Mouse (Mus musculus) heart, embryonic 15.5 days (tissue): ENCODE results near the gene Parva. TPM values are rescaled to one million over a fixed set of nuclear protein-coding genes. Genes with fewer than 3 reads are reported as not detected.

Experiments
- ATAC-seq: fragments of 200-750 bp; cut with Nextera tagmentation; replicated peaks from 2 replicates; pipeline ENCODE4 v1.8.0; 2017; ENCODE audit warnings: low read depth, moderate TSS enrichment; ENCODE audit not compliant: insufficient number of reproducible peaks, insufficient read depth, low FRiP score
- H3K27ac ChIP-seq: fragments of 300-500 bp; sonication (generic); 2 replicates; pipeline ENCODE4 v1.5.1; 2015; ENCODE audit warnings: mild to moderate bottlenecking, inconsistent platforms
- H3K27me3 ChIP-seq: fragments of 300-500 bp; sonication (generic); 2 replicates; pipeline ENCODE4 v1.6.1; 2015; ENCODE audit warnings: inconsistent platforms
- H3K36me3 ChIP-seq: fragments of 300-500 bp; sonication (generic); 2 replicates; pipeline ENCODE4 v1.6.1; 2015; ENCODE audit warnings: mild to moderate bottlenecking, inconsistent platforms
- H3K4me1 ChIP-seq: fragments of 300-500 bp; sonication (generic); replicated peaks from 2 replicates; pipeline ENCODE4 v1.6.1; 2015; ENCODE audit warnings: inconsistent platforms
- H3K4me2 ChIP-seq: fragments of 300-500 bp; sonication (generic); 2 replicates; pipeline ENCODE4 v1.6.1; 2015; ENCODE audit warnings: inconsistent platforms, mild to moderate bottlenecking, moderate library complexity
- H3K4me3 ChIP-seq: fragments of 300-500 bp; sonication (generic); 2 replicates; pipeline ENCODE4 v1.5.1; 2015; ENCODE audit warnings: mild to moderate bottlenecking, inconsistent platforms
- H3K9ac ChIP-seq: fragments of 300-500 bp; sonication (generic); 2 replicates; pipeline ENCODE4 v1.6.1; 2015; ENCODE audit warnings: mild to moderate bottlenecking, inconsistent platforms
- H3K9me3 ChIP-seq: fragments of 300-500 bp; sonication (generic); replicated peaks from 2 replicates; pipeline ENCODE4 v1.6.1; 2016; ENCODE audit warnings: inconsistent platforms
- WGBS: fragments of 180-500 bp; shearing (Covaris S2); methylation state at CpG from one replicate; pipeline ENCODE4 v1.1.7; 2015; ENCODE audit warnings: mixed read lengths; 5-methylcytosine and 5-hydroxymethylcytosine counted together
- polyA plus RNA-seq: library from polyadenylated mRNA; unstranded; fragments of >200 nt; fragmentation: Nextera tagmentation; extraction: Ambion mirVana; gene quantifications from 2 replicates; pipeline ENCODE4 v1.2.1, GENCODE M21; 2015

Gene Parva
- polyA plus RNA-seq, 1 experiment from 2014 or later: 74.6 TPM

GRCm38 (mm10) chr7:112514636-112515193 is 87.4 kb downstream of the Parva start:
- Histone ChIP-seq H3K4me3 (no peak overlapping the region), H3K4me2 (no peak overlapping the region), H3K27ac (no peak overlapping the region), H3K27me3 (no peaks in the 10 kb centered on the region), H3K9ac (no peak overlapping the region), H3K36me3 (no peaks in the 10 kb centered on the region), H3K4me1 (peaks cover 35% of the 10 kb centered on the region), H3K9me3 (no peaks in the 10 kb centered on the region)
- WGBS: 87% methylated on average over 8 of the region's 8 CpGs
- no peak for ATAC-seq

GRCm38 (mm10) chr7:112525465-112525864 is 98.2 kb downstream of the Parva start:
- no peak overlapping the region for H3K9ac ChIP-seq
- H3K27ac ChIP-seq: no peak overlapping the region
- 90% methylated on average over 6 of the region's 6 CpGs for WGBS
- no peak overlapping the region for H3K4me2 ChIP-seq
- no peaks in the 10 kb centered on the region for H3K36me3 ChIP-seq
- no peaks in the 10 kb centered on the region for H3K9me3 ChIP-seq
- H3K27me3 ChIP-seq: no peaks in the 10 kb centered on the region
- peaks cover 26% of the 10 kb centered on the region for H3K4me1 ChIP-seq
- H3K4me3 ChIP-seq: no peak overlapping the region
- ATAC-seq: no peak

- no peaks in the 10 kb centered on the region for H3K9me3 ChIP-seq
- H3K27ac ChIP-seq: no peak overlapping the region
- H3K4me3 ChIP-seq: no peak overlapping the region
- 77% methylated on average over 10 of the region's 10 CpGs for WGBS
- H3K27me3 ChIP-seq: no peaks in the 10 kb centered on the region
- peaks cover 26% of the 10 kb centered on the region for H3K4me1 ChIP-seq
- H3K4me2 ChIP-seq: no peak overlapping the region
- ATAC-seq: no peak
- H3K36me3 ChIP-seq: no peaks in the 10 kb centered on the region
- H3K9ac ChIP-seq: no peak overlapping the region
These were observed 98.9 kb downstream of the Parva start for GRCm38 (mm10) chr7:112526226-112526625.

DNA sequence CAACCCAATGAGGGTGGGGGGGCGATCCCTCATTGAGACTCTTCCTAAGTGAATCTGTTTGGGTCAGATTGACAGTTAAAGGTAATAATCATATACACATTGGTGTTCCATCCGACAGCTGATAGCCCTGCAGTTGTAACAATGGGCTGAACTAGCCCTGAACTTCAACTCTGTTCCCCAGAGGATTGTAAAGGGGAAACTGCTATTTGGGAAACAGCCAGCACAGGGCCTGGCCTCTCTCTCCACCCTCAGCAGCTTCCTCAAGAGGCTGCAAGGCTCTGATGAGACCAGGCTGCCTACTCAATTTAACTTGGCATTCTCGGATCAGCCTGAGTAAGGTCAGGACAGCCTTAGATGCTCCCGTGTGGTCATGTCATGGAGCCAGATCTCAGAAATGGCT is 99.9 kb downstream of the Parva start:
- no peaks in the 10 kb centered on the region for H3K27me3 ChIP-seq
- peaks cover 26% of the 10 kb centered on the region for H3K4me1 ChIP-seq
- no peaks in the 10 kb centered on the region for H3K36me3 ChIP-seq
- peak; percentile 36; the same call in 1 of the 2 replicates for ATAC-seq
- no peak overlapping the region for H3K4me2 ChIP-seq
- no peak overlapping the region for H3K4me3 ChIP-seq
- no peak overlapping the region for H3K27ac ChIP-seq
- no peaks in the 10 kb centered on the region for H3K9me3 ChIP-seq
- 57% methylated on average over 4 of the region's 4 CpGs for WGBS
- H3K9ac ChIP-seq: no peak overlapping the region

- ATAC-seq: no peak
- Histone ChIP-seq H3K4me1 (peaks cover 26% of the 10 kb centered on the region), H3K4me3 (no peak overlapping the region), H3K9ac (no peak overlapping the region), H3K9me3 (no peaks in the 10 kb centered on the region), H3K36me3 (no peaks in the 10 kb centered on the region), H3K27me3 (no peaks in the 10 kb centered on the region), H3K27ac (0 out of 2 replicates have a peak overlapping the region, but pooled peaks have one; percentile 26), H3K4me2 (no peak overlapping the region)
- WGBS: 73% methylated on average over 1 of the region's 1 CpGs
These were observed 100.8 kb downstream of the Parva start for GRCm38 (mm10) chr7:112528059-112528458.

DNA sequence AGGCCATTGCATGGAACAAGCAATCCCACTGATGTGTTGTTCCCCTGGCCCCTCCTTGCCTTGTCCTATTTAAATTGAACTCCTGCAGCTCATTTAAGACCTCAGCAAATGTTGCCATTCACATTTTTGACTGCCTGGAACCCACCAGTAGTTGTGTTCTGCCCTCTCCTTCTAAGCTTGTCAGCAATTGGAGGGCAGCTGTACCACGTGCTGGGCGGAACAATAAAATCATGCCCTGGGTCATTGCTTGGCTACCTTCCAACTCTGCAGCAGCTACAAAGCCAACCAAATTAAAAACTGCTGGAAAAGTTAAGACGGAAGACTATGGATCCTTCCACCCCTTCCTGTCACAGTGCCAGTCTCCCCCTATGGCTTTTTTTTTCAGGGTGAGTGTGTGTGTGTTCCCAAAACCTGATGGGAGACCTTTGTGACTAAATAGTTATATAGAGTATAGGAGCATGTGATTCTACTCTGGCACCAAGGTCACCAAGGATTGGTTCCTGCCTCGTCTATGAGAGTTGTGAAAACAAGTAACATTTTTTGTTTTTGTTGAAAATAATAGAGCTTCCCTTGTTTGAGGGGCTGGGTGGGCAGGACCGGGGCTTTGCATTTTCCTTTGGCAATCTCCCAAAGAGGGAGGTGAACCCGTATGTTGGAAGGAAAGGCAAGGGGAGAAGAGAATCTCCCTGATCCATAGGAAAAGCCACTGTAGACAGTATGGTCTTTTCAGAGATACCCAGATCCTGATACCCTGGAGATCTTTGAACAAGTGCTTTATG is 101.5 kb downstream of the Parva start:
- Histone ChIP-seq H3K36me3 (no peaks in the 10 kb centered on the region), H3K27me3 (no peaks in the 10 kb centered on the region), H3K9me3 (no peaks in the 10 kb centered on the region), H3K4me2 (no peak overlapping the region), H3K4me1 (peaks cover 26% of the 10 kb centered on the region), H3K4me3 (no peak overlapping the region), H3K9ac (no peak overlapping the region), H3K27ac (peak overlapping the region; percentile 26; the same call in 1 of the 2 replicates)
- WGBS: 36% methylated on average over 6 of the region's 6 CpGs
- no peak; the same call in 1 of the 2 replicates for ATAC-seq

DNA sequence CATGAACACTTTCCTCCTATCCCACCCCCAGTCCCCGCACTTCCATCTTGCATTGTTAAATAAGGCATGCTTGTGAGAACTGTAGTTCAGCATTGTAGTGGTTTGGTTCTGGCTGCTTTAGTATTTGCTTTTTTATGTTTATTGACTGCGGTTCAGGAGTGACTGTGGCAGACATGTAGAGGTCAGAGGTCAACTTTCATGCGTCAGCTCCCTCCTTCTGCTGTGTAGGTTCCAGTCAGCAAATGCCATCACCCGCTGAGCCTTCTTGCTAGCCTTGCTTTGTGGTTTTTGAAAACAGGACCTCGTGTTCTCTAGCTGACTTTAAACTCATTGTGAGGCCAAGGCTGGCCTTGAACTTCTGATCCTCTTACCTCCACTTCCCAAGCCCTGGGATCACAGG is 103.6 kb downstream of the Parva start:
- WGBS: 80% methylated on average over 5 of the region's 5 CpGs
- no peak for ATAC-seq
- no peaks in the 10 kb centered on the region for H3K9me3 ChIP-seq
- H3K9ac ChIP-seq: no peak overlapping the region
- H3K36me3 ChIP-seq: no peaks in the 10 kb centered on the region
- H3K27me3 ChIP-seq: no peaks in the 10 kb centered on the region
- H3K4me2 ChIP-seq: no peak overlapping the region
- H3K4me3 ChIP-seq: no peak overlapping the region
- peaks cover 46% of the 10 kb centered on the region for H3K4me1 ChIP-seq
- H3K27ac ChIP-seq: no peak overlapping the region

DNA sequence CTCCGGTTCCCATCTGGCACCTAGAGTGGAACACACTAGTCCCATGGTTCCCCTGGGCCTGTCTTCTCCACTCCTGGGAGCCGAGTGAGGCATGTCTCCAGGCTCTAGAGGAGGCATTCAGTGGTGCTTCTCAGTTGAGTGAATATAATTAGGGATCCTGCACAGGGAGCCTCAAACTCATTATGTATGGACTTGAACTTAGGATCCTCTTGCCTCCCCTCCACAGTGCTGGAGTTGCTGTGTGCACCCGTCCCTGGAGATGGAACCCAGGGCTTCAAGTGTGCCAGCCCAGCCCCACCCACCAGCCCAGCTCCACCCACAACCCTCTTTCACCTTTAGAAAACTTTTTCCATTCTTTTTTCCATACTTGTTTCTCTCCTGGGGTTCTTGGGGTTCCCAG is 106.8 kb downstream of the Parva start:
- no peak overlapping the region for H3K9ac ChIP-seq
- H3K4me1 ChIP-seq: peaks cover 19% of the 10 kb centered on the region
- 76% methylated on average over 3 of the region's 3 CpGs for WGBS
- no peaks in the 10 kb centered on the region for H3K9me3 ChIP-seq
- H3K4me2 ChIP-seq: no peak overlapping the region
- H3K27ac ChIP-seq: peak overlapping the region; percentile 12; the same call in 1 of the 2 replicates
- ATAC-seq: no peak
- H3K4me3 ChIP-seq: no peak overlapping the region
- H3K27me3 ChIP-seq: no peaks in the 10 kb centered on the region
- H3K36me3 ChIP-seq: no peaks in the 10 kb centered on the region

GRCm38 (mm10) chr7:112535408-112535921 is 108.2 kb downstream of the Parva start:
- Histone ChIP-seq H3K9me3 (no peaks in the 10 kb centered on the region), H3K4me1 (peaks cover 19% of the 10 kb centered on the region), H3K36me3 (no peaks in the 10 kb centered on the region), H3K27ac (peak overlapping the region; percentile 26), H3K27me3 (no peaks in the 10 kb centered on the region), H3K4me3 (no peak overlapping the region), H3K4me2 (no peak overlapping the region), H3K9ac (no peak overlapping the region)
- whole genome bisulfite sequencing: 35% methylated on average over 16 of the region's 16 CpGs
- no peak; the same call in 1 of the 2 replicates for ATAC-seq

GRCm38 (mm10) chr7:112549136-112549535 is 121.8 kb downstream of the Parva start:
- WGBS: 88% methylated on average over 3 of the region's 3 CpGs
- H3K9me3 ChIP-seq: no peaks in the 10 kb centered on the region

GRCm38 (mm10) chr7:112561504-112561903 is 134.2 kb downstream of the Parva start:
- H3K4me3 ChIP-seq: no peak overlapping the region
- no peak overlapping the region for H3K4me2 ChIP-seq
- peaks cover 22% of the 10 kb centered on the region; the same call in 1 of the 2 replicates for H3K36me3 ChIP-seq
- H3K4me1 ChIP-seq: no peaks in the 10 kb centered on the region
- WGBS: 85% methylated on average over 3 of the region's 3 CpGs
- ATAC-seq: no peak
- no peak overlapping the region for H3K27ac ChIP-seq
- no peaks in the 10 kb centered on the region for H3K27me3 ChIP-seq
- H3K9me3 ChIP-seq: no peaks in the 10 kb centered on the region
- no peak overlapping the region for H3K9ac ChIP-seq

More at GRCm38 (mm10) chr7:112549136-112549535, 121.8 kb downstream of the Parva start:
- ATAC-seq: no peak
- no peak overlapping the region for H3K4me3 ChIP-seq
- H3K27me3 ChIP-seq: no peaks in the 10 kb centered on the region
- no peak overlapping the region for H3K4me2 ChIP-seq
- no peak overlapping the region for H3K27ac ChIP-seq
- H3K9ac ChIP-seq: no peak overlapping the region
- H3K4me1 ChIP-seq: no peaks in the 10 kb centered on the region
- H3K36me3 ChIP-seq: peaks cover 48% of the 10 kb centered on the region
